Mouse (Mus musculus) E14TG2a.4 (cell line): ENCODE results near the gene Filip1l.

Experiments used
- CTCF ChIP-seq: conservative IDR thresholded peaks from 2 replicates; pipeline ENCODE4 v1.5.1; 2014; ENCODE audit warnings: low read length
- NANOG ChIP-seq: IDR thresholded peaks from 2 replicates; pipeline ENCODE4 v1.6.1; 2014; ENCODE audit warnings: borderline replicate concordance, low read length, mixed read lengths
- POU5F1 ChIP-seq: IDR thresholded peaks from 2 replicates; pipeline ENCODE4 v1.6.1; 2014; ENCODE audit warnings: low read length, borderline replicate concordance

- TF ChIP-seq CTCF (no peak), NANOG (no peak), POU5F1 (no peak)
Observed at GRCm38 (mm10) chr16:57357011-57357410, 4.1 kb downstream of the Filip1l start.
